Mouse (Mus musculus): ENCODE measurements at regions not wholly inside any gene's neighbourhood (a gene's known extent, or its start where the extent isn't known, plus 50 kb on each side); places are given as distances from the start of the nearest gene placed in this dataset.

GRCm38 (mm10) chr6:18656202-18656601 lies 141.6 kb upstream of the Cttnbp2 start:
- Histone ChIP-seq H3K27ac (ENCODE audit: insufficient read depth, low read length) (no peak overlapping the region), H3K4me1 (ENCODE audit: control insufficient read depth, insufficient read depth, low read length) (no peaks in the 10 kb centered on the region), H3K4me3 (replicated peaks; ENCODE audit: insufficient read depth, low read depth, low read length) (no peak overlapping the region), H3K27me3 (ENCODE audit: control insufficient read depth, insufficient read depth, low read length) (no peaks in the 10 kb centered on the region)
- DNase-seq: no peak
- TF ChIP-seq CTCF (IDR thresholded peaks at IDR 0.05; ENCODE audit: borderline replicate concordance, insufficient read depth, low read depth, low read length) (no peak), POLR2A (IDR thresholded peaks at IDR 0.05; ENCODE audit: borderline replicate concordance, insufficient read depth, low read length) (no peak)
- 80% methylated on average over 4 of the region's 4 CpGs for WGBS

GRCm38 (mm10) chr6:18656772-18657401 lies 142.2 kb upstream of the Cttnbp2 start:
- Histone ChIP-seq H3K4me3 (replicated peaks; ENCODE audit: insufficient read depth, low read depth, low read length) (no peak overlapping the region), H3K4me1 (ENCODE audit: control insufficient read depth, insufficient read depth, low read length) (no peaks in the 10 kb centered on the region), H3K27ac (ENCODE audit: insufficient read depth, low read length) (no peak overlapping the region), H3K27me3 (ENCODE audit: control insufficient read depth, insufficient read depth, low read length) (no peaks in the 10 kb centered on the region)
- TF ChIP-seq POLR2A (IDR thresholded peaks at IDR 0.05; ENCODE audit: borderline replicate concordance, insufficient read depth, low read length) (no peak), CTCF (IDR thresholded peaks at IDR 0.05; ENCODE audit: borderline replicate concordance, insufficient read depth, low read depth, low read length) (no peak)
- WGBS: 94% methylated on average over 7 of the region's 7 CpGs
- no peak for DNase-seq

- Histone ChIP-seq H3K27ac (ENCODE audit: insufficient read depth, low read length) (no peak overlapping the region), H3K27me3 (ENCODE audit: control insufficient read depth, insufficient read depth, low read length) (no peaks in the 10 kb centered on the region; the same call in 1 of the 2 replicates), H3K4me3 (replicated peaks; ENCODE audit: insufficient read depth, low read depth, low read length) (no peak overlapping the region), H3K4me1 (ENCODE audit: control insufficient read depth, insufficient read depth, low read length) (no peaks in the 10 kb centered on the region)
- 96% methylated on average over 4 of the region's 4 CpGs for WGBS
- TF ChIP-seq CTCF (IDR thresholded peaks at IDR 0.05; ENCODE audit: borderline replicate concordance, insufficient read depth, low read depth, low read length): no peak
- no peak for TF ChIP-seq POLR2A (IDR thresholded peaks at IDR 0.05; ENCODE audit: borderline replicate concordance, insufficient read depth, low read length)
- no peak for DNase-seq
Observed at GRCm38 (mm10) chr6:18664687-18665086, 150.0 kb upstream of the Cttnbp2 start.

GRCm38 (mm10) chr6:18665992-18666391 lies 151.3 kb upstream of the Cttnbp2 start:
- TF ChIP-seq POLR2A (IDR thresholded peaks at IDR 0.05; ENCODE audit: borderline replicate concordance, insufficient read depth, low read length) (no peak), CTCF (IDR thresholded peaks at IDR 0.05; ENCODE audit: borderline replicate concordance, insufficient read depth, low read depth, low read length) (no peak)
- Histone ChIP-seq H3K27ac (ENCODE audit: insufficient read depth, low read length) (no peak overlapping the region), H3K27me3 (ENCODE audit: control insufficient read depth, insufficient read depth, low read length) (no peaks in the 10 kb centered on the region; the same call in 1 of the 2 replicates), H3K4me3 (replicated peaks; ENCODE audit: insufficient read depth, low read depth, low read length) (no peak overlapping the region), H3K4me1 (ENCODE audit: control insufficient read depth, insufficient read depth, low read length) (no peaks in the 10 kb centered on the region)
- whole genome bisulfite sequencing: 75% methylated on average over 4 of the region's 4 CpGs
- DNase-seq: no peak

GRCm38 (mm10) chr6:18666543-18666942 lies 151.9 kb upstream of the Cttnbp2 start:
- TF ChIP-seq CTCF (IDR thresholded peaks at IDR 0.05; ENCODE audit: borderline replicate concordance, insufficient read depth, low read depth, low read length) (no peak), POLR2A (IDR thresholded peaks at IDR 0.05; ENCODE audit: borderline replicate concordance, insufficient read depth, low read length) (no peak)
- Histone ChIP-seq H3K27me3 (ENCODE audit: control insufficient read depth, insufficient read depth, low read length) (no peaks in the 10 kb centered on the region; the same call in 1 of the 2 replicates), H3K27ac (ENCODE audit: insufficient read depth, low read length) (no peak overlapping the region), H3K4me1 (ENCODE audit: control insufficient read depth, insufficient read depth, low read length) (no peaks in the 10 kb centered on the region), H3K4me3 (replicated peaks; ENCODE audit: insufficient read depth, low read depth, low read length) (no peak overlapping the region)
- WGBS: 94% methylated on average over 4 of the region's 4 CpGs
- no peak for DNase-seq

GRCm38 (mm10) chr6:18670677-18671076 lies 156.0 kb upstream of the Cttnbp2 start:
- TF ChIP-seq CTCF (IDR thresholded peaks at IDR 0.05; ENCODE audit: borderline replicate concordance, insufficient read depth, low read depth, low read length) (no peak), POLR2A (IDR thresholded peaks at IDR 0.05; ENCODE audit: borderline replicate concordance, insufficient read depth, low read length) (no peak)
- DNase-seq: no peak
- no peak overlapping the region for H3K27ac ChIP-seq (ENCODE audit: insufficient read depth, low read length)
- WGBS: 96% methylated on average over 1 of the region's 1 CpGs
- no peaks in the 10 kb centered on the region for H3K4me1 ChIP-seq (ENCODE audit: control insufficient read depth, insufficient read depth, low read length)
- no peak overlapping the region for H3K4me3 ChIP-seq (replicated peaks; ENCODE audit: insufficient read depth, low read depth, low read length)
- H3K27me3 ChIP-seq (ENCODE audit: control insufficient read depth, insufficient read depth, low read length): no peaks in the 10 kb centered on the region; the same call in 1 of the 2 replicates

GRCm38 (mm10) chr6:18674584-18675250 lies 160.1 kb upstream of the Cttnbp2 start:
- 57% methylated on average over 5 of the region's 5 CpGs for WGBS
- no peak overlapping the region for H3K27ac ChIP-seq (ENCODE audit: insufficient read depth, low read length)
- H3K4me3 ChIP-seq (replicated peaks; ENCODE audit: insufficient read depth, low read depth, low read length): no peak overlapping the region
- H3K4me1 ChIP-seq (ENCODE audit: control insufficient read depth, insufficient read depth, low read length): no peaks in the 10 kb centered on the region
- no peak for TF ChIP-seq CTCF (IDR thresholded peaks at IDR 0.05; ENCODE audit: borderline replicate concordance, insufficient read depth, low read depth, low read length)
- no peak for TF ChIP-seq POLR2A (IDR thresholded peaks at IDR 0.05; ENCODE audit: borderline replicate concordance, insufficient read depth, low read length)
- no peaks in the 10 kb centered on the region; the same call in 1 of the 2 replicates for H3K27me3 ChIP-seq (ENCODE audit: control insufficient read depth, insufficient read depth, low read length)
- no peak for DNase-seq

GRCm38 (mm10) chr6:18677131-18677530 lies 162.5 kb upstream of the Cttnbp2 start:
- Histone ChIP-seq H3K27me3 (ENCODE audit: control insufficient read depth, insufficient read depth, low read length) (no peaks in the 10 kb centered on the region; the same call in 1 of the 2 replicates), H3K27ac (ENCODE audit: insufficient read depth, low read length) (no peak overlapping the region), H3K4me3 (replicated peaks; ENCODE audit: insufficient read depth, low read depth, low read length) (no peak overlapping the region), H3K4me1 (ENCODE audit: control insufficient read depth, insufficient read depth, low read length) (no peaks in the 10 kb centered on the region)
- TF ChIP-seq POLR2A (IDR thresholded peaks at IDR 0.05; ENCODE audit: borderline replicate concordance, insufficient read depth, low read length) (no peak), CTCF (IDR thresholded peaks at IDR 0.05; ENCODE audit: borderline replicate concordance, insufficient read depth, low read depth, low read length) (no peak)
- 21% methylated on average over 4 of the region's 4 CpGs for WGBS
- no peak for DNase-seq

All from cerebellum, adult 2 months (tissue).